Mouse (Mus musculus) liver, embryonic 14.5 days (tissue): Measurements from ENCODE around the gene Kmt2a. TPM values are rescaled to one million over a fixed set of nuclear protein-coding genes. Genes with fewer than 3 reads are reported as not detected.

ENCODE experiments used
- ATAC-seq: fragments of 200-750 bp; cut with Nextera tagmentation; 2 replicates; pipeline ENCODE4 v1.8.0; 2017; ENCODE audit warnings: moderate number of reproducible peaks, mild to moderate bottlenecking, moderate library complexity; ENCODE audit not compliant: insufficient read depth
- DNase-seq, 3 experiments: peaks; one replicate each; pipeline ENCODE4 v3.0.0-alpha.2; 2012 to 2013; ENCODE audit warnings: low read depth in 3 of 3, low spot score in 3 of 3
- H3K27ac ChIP-seq: fragments of 300-500 bp; sonication (generic); 2 replicates; pipeline ENCODE4 v1.5.1; 2014; ENCODE audit warnings: moderate library complexity, mild to moderate bottlenecking, control low read depth, inconsistent platforms
- H3K27me3 ChIP-seq: fragments of 300-500 bp; sonication (generic); 2 replicates; pipeline ENCODE4 v1.6.1; 2014; ENCODE audit warnings: mild to moderate bottlenecking, low read length, moderate library complexity; ENCODE audit not compliant: control insufficient read depth, insufficient read depth
- H3K36me3 ChIP-seq: fragments of 300-500 bp; sonication (generic); replicated peaks from 2 replicates; pipeline ENCODE4 v1.6.1; 2014; ENCODE audit warnings: low read depth; ENCODE audit not compliant: control insufficient read depth, insufficient read depth
- H3K4me1 ChIP-seq, 2 experiments: fragments of 200-500 bp in 1 of 2; fragments of 300-500 bp in 1 of 2; sonication (generic) in 1 of 2; replicated peaks; 2 replicates each; pipeline ENCODE4 v1.6.1; 2012 to 2014; ENCODE audit warnings: antibody characterized with exemption in 1 of 2, inconsistent platforms in 1 of 2, low read length in 1 of 2; ENCODE audit not compliant: control insufficient read depth in 2 of 2, insufficient read depth in 2 of 2
- H3K4me2 ChIP-seq: fragments of 300-500 bp; sonication (generic); 2 replicates; pipeline ENCODE4 v1.6.1; 2014; ENCODE audit warnings: low read depth, mild to moderate bottlenecking, control low read depth, moderate library complexity
- H3K4me3 ChIP-seq, 2 experiments: fragments of 200-500 bp in 1 of 2; fragments of 300-500 bp in 1 of 2; sonication (generic) in 1 of 2; 2 replicates each; pipeline ENCODE4 v1.5.1; 2012 to 2014; ENCODE audit warnings: low read depth in 2 of 2, low read length in 2 of 2, mild to moderate bottlenecking in 2 of 2, control low read depth in 1 of 2, inconsistent platforms in 1 of 2, moderate library complexity in 1 of 2; ENCODE audit not compliant: insufficient read depth in 1 of 2
- H3K9ac ChIP-seq: fragments of 300-500 bp; sonication (generic); replicated peaks from 2 replicates; pipeline ENCODE4 v1.6.1; 2014; ENCODE audit warnings: mild to moderate bottlenecking, control low read depth, moderate library complexity
- H3K9me3 ChIP-seq: fragments of 300-500 bp; sonication (generic); 2 replicates; pipeline ENCODE4 v1.6.1; 2016; ENCODE audit warnings: low read length, mixed read lengths; ENCODE audit not compliant: control insufficient read depth
- CTCF ChIP-seq: IDR thresholded peaks from 2 replicates; pipeline ENCODE4 v1.5.1; 2016; ENCODE audit warnings: antibody characterized with exemption, low read depth, control low read depth
- EP300 ChIP-seq: IDR thresholded peaks from 2 replicates; pipeline ENCODE4 v1.6.1; 2016; ENCODE audit warnings: antibody characterized with exemption, low read depth
- WGBS: fragments of 180-500 bp; shearing (Covaris S2); extraction: QIAGEN DNeasy Blood & Tissue Kit; methylation state at CpG from one replicate; pipeline ENCODE4 v1.1.7; 2014; ENCODE audit not compliant: insufficient replicate concordance; 5-methylcytosine and 5-hydroxymethylcytosine counted together
- polyA plus RNA-seq, 2 experiments: library from polyadenylated mRNA; depleted of rRNA in 1 of 2; stranded (reverse) in 1 of 2; unstranded in 1 of 2; fragments of >200 nt; fragmentation: Nextera tagmentation in 1 of 2; extraction: Ambion mirVana in 1 of 2; gene quantifications; 2 replicates each; pipeline versions ENCODE4 v1.2.1 to v1.2.3; 2012 to 2014

Gene Kmt2a
- polyA plus RNA-seq (2012; rRNA removed) (2.3 and 3.0 TPM in 2 replicates), polyA plus RNA-seq (2014; fragmentation: Nextera tagmentation; extraction: Ambion mirVana) (2.3 TPM in 2 replicates)

DNA sequence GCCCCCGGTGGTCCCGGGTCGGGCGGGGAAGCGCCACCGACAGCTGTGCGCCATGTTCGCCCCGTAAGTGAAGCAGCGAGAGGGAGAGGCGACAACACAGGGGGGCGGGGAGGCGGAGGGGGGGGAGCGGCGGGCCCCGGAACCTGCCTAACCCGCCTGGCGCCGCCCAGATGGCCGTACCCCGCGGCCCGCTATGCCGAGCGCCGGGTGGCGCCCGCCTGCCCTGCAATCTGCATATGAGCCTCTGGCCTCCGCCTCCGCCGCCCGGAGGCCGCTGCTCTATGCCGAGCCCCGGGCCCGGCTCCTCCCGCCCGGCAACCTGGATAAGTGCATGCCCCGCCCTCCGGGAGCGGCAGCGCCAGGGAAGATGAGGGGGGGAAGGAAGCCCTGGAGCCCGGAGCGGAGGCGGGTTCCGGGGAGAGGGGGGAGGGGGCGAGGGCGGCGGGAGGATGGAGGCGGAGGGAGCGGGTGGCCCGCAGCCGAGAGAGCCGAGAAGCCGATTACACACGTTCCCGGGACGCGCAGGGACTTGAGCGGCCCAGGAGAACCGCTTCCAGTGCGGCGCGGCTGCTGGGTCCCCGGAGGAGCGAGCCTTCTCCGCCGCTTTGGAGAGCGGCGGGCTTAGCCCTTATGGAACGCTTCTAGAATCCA, at the start of gene Kmt2a:
Gene Kmt2a, minus strand, starts transcription at position 76 of the 651 bp plus-strand sequence.
- H3K4me1 ChIP-seq = peaks cover 11 to 21% of the 10 kb centered on the region in 2 experiments

GRCm38 (mm10) chr9:44921543-44921942, 40.4 kb upstream of the Kmt2a start:
- H3K9me3 ChIP-seq = no peaks in the 10 kb centered on the region
- WGBS = 78% methylated on average over 2 of the region's 2 CpGs
- no peak for ATAC-seq
- TF ChIP-seq CTCF = no peak
- TF ChIP-seq EP300 = no peak
- peak overlapping the region; percentile 92 for H3K4me2 ChIP-seq
- peaks cover 3 to 4% of the 10 kb centered on the region in 2 experiments; a peak in 3 of 4 replicates for H3K4me1 ChIP-seq
- H3K27me3 ChIP-seq = no peaks in the 10 kb centered on the region
- peak overlapping the region; percentile 78 to 99; a peak in 3 of 4 replicates for H3K4me3 ChIP-seq
- H3K27ac ChIP-seq = peak overlapping the region; percentile 68
- no peaks in the 10 kb centered on the region; the same call in 1 of the 2 replicates for H3K36me3 ChIP-seq
- DNase-seq = no peak
- peak overlapping the region; percentile 100 for H3K9ac ChIP-seq

More for the DNA sequence above, at the start of gene Kmt2a:
- DNase-seq (peak; percentile 89 to 92 (median 89)), ATAC-seq (peak; percentile 89)
- H3K27ac ChIP-seq = peak within 1 kb of the TSS; percentile 68
- H3K9ac ChIP-seq = peak within 1 kb of the TSS; percentile 86
- H3K4me2 ChIP-seq = peak within 1 kb of the TSS; percentile 99
- TF ChIP-seq EP300 (peak; percentile 34; the same call in 1 of the 2 replicates), CTCF (no peak)
- H3K9me3 ChIP-seq = no peaks in the 10 kb centered on the region
- WGBS = under 1% methylated on average over 60 of the region's 71 CpGs
- no peaks in the 10 kb centered on the region; the same call in 1 of the 2 replicates for H3K27me3 ChIP-seq
- H3K4me3 ChIP-seq = peak within 1 kb of the TSS; percentile 83 to 91
- H3K36me3 ChIP-seq = no peaks in the 10 kb centered on the region

DNA sequence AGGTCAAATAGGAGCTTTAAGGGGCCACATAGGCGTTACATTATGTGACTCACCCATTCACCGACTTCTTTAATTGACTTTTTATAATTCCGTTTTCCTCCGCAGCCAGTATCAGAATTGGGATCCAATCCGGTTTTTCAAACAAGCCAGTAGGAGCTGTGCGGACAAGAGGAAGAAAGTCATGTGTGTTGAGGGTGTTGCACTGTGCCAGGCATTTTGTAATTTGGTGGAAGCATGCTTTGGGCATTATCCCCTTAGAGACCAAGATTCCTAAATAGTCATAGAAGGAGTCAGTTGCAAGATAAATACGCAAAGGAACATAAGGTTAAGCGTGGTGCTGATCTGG, 40.0 kb upstream of the Kmt2a start:
- Histone ChIP-seq H3K36me3 (no peaks in the 10 kb centered on the region; the same call in 1 of the 2 replicates), H3K27ac (peak overlapping the region; percentile 68), H3K4me1 (peaks cover 3 to 4% of the 10 kb centered on the region in 2 experiments; a peak in 3 of 4 replicates), H3K9ac (peak overlapping the region; percentile 100), H3K9me3 (no peaks in the 10 kb centered on the region), H3K4me3 (peak overlapping the region; percentile 78 to 99), H3K27me3 (no peaks in the 10 kb centered on the region), H3K4me2 (peak overlapping the region; percentile 92)
- TF ChIP-seq CTCF (no peak), EP300 (no peak)
- ATAC-seq (peak; percentile 75), DNase-seq (no peak)
- WGBS = 0% methylated on average over 8 of the region's 8 CpGs

DNA sequence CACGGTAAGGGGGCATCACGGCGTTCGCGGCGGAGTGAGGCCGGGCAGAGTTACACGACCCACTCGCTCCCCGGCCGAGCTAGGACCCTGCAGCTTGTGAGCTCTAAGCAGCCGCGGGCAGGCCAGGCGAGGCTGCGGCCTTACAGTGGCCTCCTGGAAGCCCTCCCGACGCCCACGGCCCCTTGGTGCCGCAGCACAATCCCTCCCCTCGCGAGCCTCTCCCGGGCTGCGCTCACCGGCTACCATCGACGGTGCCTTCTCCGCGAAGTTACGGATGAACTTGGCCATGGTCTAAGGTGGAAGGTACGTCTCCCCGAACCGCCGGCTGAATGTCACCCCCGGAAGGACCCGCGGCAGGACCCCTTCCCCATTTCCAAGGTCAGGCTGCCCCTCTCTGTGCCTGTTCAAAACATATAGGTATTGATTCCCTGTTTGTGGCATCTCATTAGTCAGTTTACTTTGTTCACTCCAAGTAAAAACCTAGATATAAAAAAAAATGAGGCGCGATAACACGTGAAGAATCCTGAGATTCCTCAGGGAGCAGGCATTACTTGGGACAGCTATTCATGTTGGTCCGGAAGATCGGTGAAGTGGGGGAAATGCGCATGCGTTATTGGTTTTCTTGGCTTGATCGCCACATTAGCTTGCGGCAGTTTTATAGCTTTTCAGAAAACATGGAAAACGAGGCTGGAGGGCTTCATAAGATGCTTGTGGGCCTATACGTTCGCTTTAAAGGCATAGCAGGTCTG, 39.5 kb upstream of the Kmt2a start, which contains the start of gene Atp5l:
Gene Atp5l, minus strand, starts transcription at position 369 of the 749 bp plus-strand sequence.
- WGBS = under 1% methylated on average over 48 of the region's 48 CpGs
- peak within 1 kb of the TSS; percentile 78 to 99 for H3K4me3 ChIP-seq
- DNase-seq (peak; percentile 91 to 92 (median 91)), ATAC-seq (peak; percentile 82)
- no peaks in the 10 kb centered on the region for H3K36me3 ChIP-seq
- peak; percentile 71 for TF ChIP-seq EP300
- no peak for TF ChIP-seq CTCF
- no peaks in the 10 kb centered on the region for H3K9me3 ChIP-seq
- H3K4me1 ChIP-seq = peaks cover 3 to 4% of the 10 kb centered on the region in 2 experiments; a peak in 3 of 4 replicates
- no peaks in the 10 kb centered on the region for H3K27me3 ChIP-seq
- H3K4me2 ChIP-seq = peak within 1 kb of the TSS; percentile 92
- peak within 1 kb of the TSS; percentile 68 for H3K27ac ChIP-seq
- peak within 1 kb of the TSS; percentile 100 for H3K9ac ChIP-seq

- Histone ChIP-seq H3K9me3 (no peaks in the 10 kb centered on the region), H3K4me3 (peak overlapping the region; percentile 78 to 99), H3K27ac (no peak overlapping the region), H3K36me3 (no peaks in the 10 kb centered on the region), H3K4me2 (peak overlapping the region; percentile 92), H3K4me1 (peaks cover 3 to 4% of the 10 kb centered on the region in 2 experiments; a peak in 3 of 4 replicates), H3K27me3 (no peaks in the 10 kb centered on the region), H3K9ac (peak overlapping the region; percentile 100)
- no peak for TF ChIP-seq EP300
- TF ChIP-seq CTCF = no peak
- 16% methylated on average over 2 of the region's 2 CpGs for WGBS
- DNase-seq (no peak), ATAC-seq (no peak)
These were observed 38.5 kb upstream of the Kmt2a start for GRCm38 (mm10) chr9:44919606-44920005.
